9 mouse cellular contexts compared by ENCODE assay signal in genomic region chr2:64096721-64097411, GRCm38 (mm10). TPM values are rescaled to one million over a fixed set of nuclear protein-coding genes. Genes with fewer than 3 reads are reported as not detected.
DNase-seq lines count a peak whose midpoint lies in the region; ATAC-seq and TF ChIP-seq lines count a peak whose summit lies in the region.
"Had no signal": no experiment of that assay in that cellular context is flagged by ENCODE, and none has a peak within 500 bp of the region (broad histone marks: within the 10 kb centered on the region; RNA-seq: fewer than 3 reads in every experiment).

No protein-coding gene starts in this region.

- intact Hi-C loops in heart, postnatal 14 days (cut with DNase I): loop anchor here (5.0 to 10.0 kb wide), 4 partner anchors 115 to 392 kb away; no protein-coding TSS in a partner anchor

- H3K4me2 ChIP-seq in heart, embryonic 14.5 days (ENCODE audit: low read length): peak overlapping the region; percentile 74
- peak overlapping the region; percentile 91 for H3K4me2 ChIP-seq in hindbrain, embryonic 15.5 days
- peak overlapping the region; percentile 91 for H3K4me2 ChIP-seq in midbrain, postnatal 0 days (ENCODE audit: low read depth, low read length, poor library complexity, severe bottlenecking)

- H3K4me1 ChIP-seq in heart, embryonic 14.5 days (ENCODE audit: control insufficient read depth in 2 of 2, insufficient read depth in 2 of 2, low read length in 2 of 2): peaks cover 0 to 3% of the 10 kb centered on the region in 2 experiments; a peak in 1 of 4 replicates
- H3K4me1 ChIP-seq in hindbrain, embryonic 15.5 days (replicated peaks): peaks cover 12% of the 10 kb centered on the region
- no peaks in the 10 kb centered on the region for H3K4me1 ChIP-seq in midbrain, postnatal 0 days (ENCODE audit: insufficient read depth, low read length)

- ATAC-seq in heart, embryonic 14.5 days (ENCODE audit: insufficient number of reproducible peaks, insufficient read depth, low FRiP score, low read depth): no peak
- no peak for ATAC-seq in hindbrain, embryonic 15.5 days (ENCODE audit: low FRiP score, low read depth)
- no peak for ATAC-seq in midbrain, postnatal 0 days (ENCODE audit: low FRiP score)
- no peak for ATAC-seq in granulocyte monocyte progenitor cell, adult 5-6 weeks (replicated peaks; ENCODE audit: poor library complexity, severe bottlenecking)
- ATAC-seq in cerebellum, adult (ENCODE audit: insufficient number of reproducible peaks, low FRiP score, low TSS enrichment): no peak

- WGBS in heart, embryonic 14.5 days: 1% methylated on average over 12 of the region's 12 CpGs
- under 1% methylated on average over 12 of the region's 12 CpGs for WGBS in hindbrain, embryonic 15.5 days
- WGBS in midbrain, postnatal 0 days: 0% methylated on average over 12 of the region's 12 CpGs

- H3K9me3 ChIP-seq in heart, embryonic 14.5 days (ENCODE audit: control insufficient read depth, low read length): no peaks in the 10 kb centered on the region
- H3K9me3 ChIP-seq in hindbrain, embryonic 15.5 days: no peaks in the 10 kb centered on the region
- H3K9me3 ChIP-seq in midbrain, postnatal 0 days (ENCODE audit: low read length): no peaks in the 10 kb centered on the region

- DNase-seq in heart, postnatal 14 days: no peak
- DNase-seq in embryo, embryonic 11 days: peak; percentile 65
- no peak for DNase-seq in midbrain, postnatal 0 days (ENCODE audit: low spot score)
- no peak for DNase-seq in right cerebral cortex, postnatal 4 days
- DNase-seq: right cerebral cortex, postnatal 25 days had no signal

- no peak for TF ChIP-seq CTCF in midbrain, postnatal 0 days (IDR thresholded peaks at IDR 0.05)

- H3K4me3 ChIP-seq in heart, embryonic 14.5 days (ENCODE audit: control insufficient read depth in 1 of 2, insufficient read depth in 1 of 2, low read depth in 1 of 2, low read length in 2 of 2): peak overlapping the region; percentile 81 to 82
- peak overlapping the region; percentile 89 for H3K4me3 ChIP-seq in hindbrain, embryonic 15.5 days
- peak overlapping the region; percentile 87 for H3K4me3 ChIP-seq in midbrain, postnatal 0 days (ENCODE audit: low read depth, low read length)

- no peaks in the 10 kb centered on the region for H3K36me3 ChIP-seq in heart, embryonic 14.5 days (ENCODE audit: control insufficient read depth, insufficient read depth, low read length)
- no peaks in the 10 kb centered on the region for H3K36me3 ChIP-seq in hindbrain, embryonic 15.5 days
- no peaks in the 10 kb centered on the region for H3K36me3 ChIP-seq in midbrain, postnatal 0 days (ENCODE audit: insufficient read depth, low read length)

- peak overlapping the region; percentile 62 to 95 for H3K27ac ChIP-seq in heart, embryonic 14.5 days (replicated peaks in 1 of 2; ENCODE audit: control insufficient read depth in 1 of 2, insufficient read depth in 1 of 2, low read depth in 2 of 2, low read length in 2 of 2)
- H3K27ac ChIP-seq in hindbrain, embryonic 15.5 days (replicated peaks): peak overlapping the region; percentile 94
- peak overlapping the region; percentile 83; the same call in 1 of the 2 replicates for H3K27ac ChIP-seq in midbrain, postnatal 0 days (ENCODE audit: low read depth, low read length)

- peak overlapping the region; percentile 92 for H3K9ac ChIP-seq in heart, embryonic 14.5 days (ENCODE audit: low read length)
- H3K9ac ChIP-seq in hindbrain, embryonic 15.5 days: peak overlapping the region; percentile 70
- peak overlapping the region; percentile 79 for H3K9ac ChIP-seq in midbrain, postnatal 0 days (replicated peaks; ENCODE audit: low read length, poor library complexity, severe bottlenecking)

- no peaks in the 10 kb centered on the region for H3K27me3 ChIP-seq in heart, embryonic 14.5 days (ENCODE audit: control insufficient read depth, insufficient read depth, low read length)
- no peaks in the 10 kb centered on the region for H3K27me3 ChIP-seq in hindbrain, embryonic 15.5 days
- H3K27me3 ChIP-seq in midbrain, postnatal 0 days (ENCODE audit: insufficient read depth, low read length): no peaks in the 10 kb centered on the region

RNA-seq across cellular contexts. Expression of gene Fign, which starts 1.0 kb away (rescaled TPM):
- 8.6 and 11.9 TPM in 2 replicates for polyA plus RNA-seq in heart, embryonic 14.5 days (2014; fragmentation: Nextera tagmentation; extraction: Ambion mirVana)
- total RNA-seq in heart, postnatal 14 days (2021): 10 to 100 TPM; 14.3 to 15.7 TPM
- polyA plus RNA-seq in hindbrain, embryonic 15.5 days (2015; fragmentation: Nextera tagmentation; extraction: Ambion mirVana): 10.8 and 12.5 TPM in 2 replicates
- 7.9 and 12.2 TPM in 2 replicates for total RNA-seq in midbrain, postnatal 0 days (2014; rRNA removed)
- polyA plus RNA-seq in midbrain, postnatal 0 days (2015; fragmentation: Nextera tagmentation; extraction: Ambion mirVana): 14.9 and 16.7 TPM in 2 replicates
- total RNA-seq in granulocyte monocyte progenitor cell, adult 5-6 weeks (2014; fragmentation: Nextera tagmentation): not detected in 2 replicates
- total RNA-seq in granulocyte monocyte progenitor cell, adult 5-6 weeks (2017): not detected in 2 replicates
